Mouse (Mus musculus): Measurements from ENCODE around the gene Tmem14a.
"Not testable (repeated sequence)": the region's sequence is repeated elsewhere in the genome, so short reads cannot be mapped to it uniquely, and the experiment has no call there.

DNA sequence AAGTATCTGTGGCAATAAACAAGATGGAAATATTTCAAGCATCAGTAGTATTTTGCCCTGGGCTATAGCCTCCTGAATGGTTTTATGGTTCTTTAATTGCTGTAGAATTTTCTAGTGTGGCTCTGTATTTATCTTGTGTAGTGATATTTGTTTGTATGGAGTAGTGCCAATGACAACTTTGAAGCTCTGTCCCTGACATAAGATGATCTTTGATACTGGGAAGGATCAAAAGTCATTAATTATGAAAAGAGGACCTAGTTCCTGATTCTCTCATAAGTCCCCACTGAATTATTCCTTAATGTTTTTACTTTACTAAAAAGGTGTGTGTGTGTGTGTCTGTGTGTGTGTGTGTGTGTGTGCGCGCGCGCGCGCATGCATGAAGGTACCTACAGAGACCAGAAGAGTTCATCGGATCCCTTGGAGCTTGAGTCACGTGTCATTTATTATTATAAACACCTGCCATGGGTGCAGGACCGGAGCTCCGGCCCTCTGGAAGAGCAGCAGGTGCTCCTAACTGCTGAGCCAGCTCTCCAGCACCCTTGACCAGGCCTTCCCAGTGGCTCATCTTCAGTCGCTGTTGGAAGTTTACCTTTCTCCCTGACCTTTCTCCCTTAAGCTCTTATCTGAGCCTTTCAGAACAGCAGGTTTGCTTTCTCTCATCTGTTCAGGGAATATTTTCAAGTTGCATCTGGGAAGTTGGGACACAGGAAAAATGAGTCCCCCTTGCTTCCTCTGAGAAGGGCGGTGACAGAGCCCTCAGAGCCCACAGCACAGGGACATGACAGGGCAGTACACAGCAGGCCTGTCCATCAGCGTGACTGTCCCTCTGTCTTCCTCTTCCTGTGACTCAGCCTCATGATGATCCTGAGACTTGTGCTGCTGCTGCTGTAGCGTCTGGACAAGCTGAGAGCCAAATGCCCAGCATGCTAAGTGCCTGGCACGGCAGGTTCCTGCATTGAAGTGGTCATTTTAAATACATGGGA is 10.7 kb downstream of the Tmem14a start:
- TF ChIP-seq POLR2A (IDR thresholded peaks at IDR 0.05; ENCODE audit: control insufficient read depth in 1 of 2, insufficient read depth in 1 of 2, low read depth in 1 of 2, low read length in 2 of 2, poor library complexity in 1 of 2); CTCF (IDR thresholded peaks at IDR 0.05 in 2 of 3, conservative IDR thresholded peaks at IDR 0.05 in 1 of 3; ENCODE audit: control insufficient read depth in 1 of 3, insufficient read depth in 1 of 3, low read depth in 2 of 3, low read length in 3 of 3, poor library complexity in 1 of 3, severe bottlenecking in 1 of 3); MAFK (IDR thresholded peaks at IDR 0.05; ENCODE audit: borderline replicate concordance, low read depth, low read length); ZNF384 (IDR thresholded peaks at IDR 0.05; ENCODE audit: low read depth, low read length); SMC3 (IDR thresholded peaks at IDR 0.05; ENCODE audit: low read depth, low read length); MEF2A (IDR thresholded peaks at IDR 0.05; ENCODE audit: extremely low read depth, insufficient replicate concordance, low read depth, low read length, poor library complexity, severe bottlenecking); USF1 (IDR thresholded peaks at IDR 0.05; ENCODE audit: low read depth, low read length); E2F4 (IDR thresholded peaks at IDR 0.05; ENCODE audit: borderline replicate concordance, low read depth, low read length); MAX (IDR thresholded peaks at IDR 0.05; ENCODE audit: low read length); CHD1 (IDR thresholded peaks at IDR 0.05; ENCODE audit: low read depth, low read length); TAL1 (IDR thresholded peaks at IDR 0.05; ENCODE audit: low read length); TCF12 (IDR thresholded peaks at IDR 0.05; ENCODE audit: low read depth, low read length); EP300 (IDR thresholded peaks at IDR 0.05; ENCODE audit: low read depth in 1 of 2, low read length in 2 of 2): not testable (repeated sequence)
